Mouse (Mus musculus) adrenal gland, postnatal 25 days (tissue): Measurements from ENCODE around the gene Prcp. TPM values are rescaled to one million over a fixed set of nuclear protein-coding genes. Genes with fewer than 3 reads are reported as not detected.
"Not testable (repeated sequence)": the region's sequence is repeated elsewhere in the genome, so short reads cannot be mapped to it uniquely, and the experiment has no call there.

Experiments used
- DNase-seq: peaks from one replicate; pipeline ENCODE4 v3.0.0; 2021; ENCODE audit warnings: mixed read lengths
- total RNA-seq: library from RNA; stranded (reverse); gene quantifications from 2 replicates; pipeline ENCODE4 v1.2.3, GENCODE M21; 2021

The Prcp gene
- total RNA-seq, 1 experiment from 2014 or later: 10.6 TPM

- no peak for DNase-seq
Observed at GRCm38 (mm10) chr7:92890618-92891230, 16.5 kb downstream of the Prcp start.

- DNase-seq: no peak
Observed at GRCm38 (mm10) chr7:92893478-92893877, 19.2 kb downstream of the Prcp start.

GRCm38 (mm10) chr7:92896036-92896435 lies 21.8 kb downstream of the Prcp start:
- DNase-seq: no peak

- peak; percentile 18 for DNase-seq
Observed at GRCm38 (mm10) chr7:92897021-92897420, 22.8 kb downstream of the Prcp start.

GRCm38 (mm10) chr7:92903360-92904038 lies 29.2 kb downstream of the Prcp start:
- peak; percentile 57 for DNase-seq

GRCm38 (mm10) chr7:92904285-92904684 lies 30.0 kb downstream of the Prcp start:
- DNase-seq: not testable (repeated sequence)

GRCm38 (mm10) chr7:92920172-92920856 lies 46.0 kb downstream of the Prcp start:
- DNase-seq: no peak

GRCm38 (mm10) chr7:92920857-92921172 lies 46.5 kb downstream of the Prcp start:
- DNase-seq: no peak

GRCm38 (mm10) chr7:92932792-92933191 lies 58.5 kb downstream of the Prcp start:
- DNase-seq: no peak

GRCm38 (mm10) chr7:92933308-92933948 lies 59.2 kb downstream of the Prcp start:
- DNase-seq: peak; percentile 43

- no peak for DNase-seq
Observed at GRCm38 (mm10) chr7:92936747-92937146, 62.5 kb downstream of the Prcp start.

GRCm38 (mm10) chr7:92937955-92938354 lies 63.7 kb downstream of the Prcp start:
- DNase-seq: peak; percentile 42

GRCm38 (mm10) chr7:92939776-92940175 lies 65.5 kb downstream of the Prcp start:
- DNase-seq: no peak

GRCm38 (mm10) chr7:92950775-92951174 lies 76.5 kb downstream of the Prcp start:
- DNase-seq: no peak

- no peak for DNase-seq
Observed at GRCm38 (mm10) chr7:92952210-92952609, 77.9 kb downstream of the Prcp start.

- no peak for DNase-seq
Observed at GRCm38 (mm10) chr7:92959758-92960157, 85.5 kb downstream of the Prcp start.

GRCm38 (mm10) chr7:92961876-92962275 lies 87.6 kb downstream of the Prcp start:
- DNase-seq: no peak

GRCm38 (mm10) chr7:92964754-92965501 lies 90.7 kb downstream of the Prcp start:
- DNase-seq: no peak

GRCm38 (mm10) chr7:92967381-92968127 lies 93.3 kb downstream of the Prcp start:
- peak; percentile 19 for DNase-seq

- DNase-seq: no peak
Observed at GRCm38 (mm10) chr7:92977429-92977828, 103.2 kb downstream of the Prcp start.

- DNase-seq: no peak
Observed at GRCm38 (mm10) chr7:92978225-92978624, 104.0 kb downstream of the Prcp start.

- not testable (repeated sequence) for DNase-seq
Observed at GRCm38 (mm10) chr7:92978720-92979119, 104.5 kb downstream of the Prcp start.
